Mouse (Mus musculus): ENCODE results near the gene Exph5. TPM values are rescaled to one million over a fixed set of nuclear protein-coding genes. Genes with fewer than 3 reads are reported as not detected.

Exph5 gene
- polyA plus RNA-seq, 1 experiment from 2014 or later: 0.08 TPM

DNA sequence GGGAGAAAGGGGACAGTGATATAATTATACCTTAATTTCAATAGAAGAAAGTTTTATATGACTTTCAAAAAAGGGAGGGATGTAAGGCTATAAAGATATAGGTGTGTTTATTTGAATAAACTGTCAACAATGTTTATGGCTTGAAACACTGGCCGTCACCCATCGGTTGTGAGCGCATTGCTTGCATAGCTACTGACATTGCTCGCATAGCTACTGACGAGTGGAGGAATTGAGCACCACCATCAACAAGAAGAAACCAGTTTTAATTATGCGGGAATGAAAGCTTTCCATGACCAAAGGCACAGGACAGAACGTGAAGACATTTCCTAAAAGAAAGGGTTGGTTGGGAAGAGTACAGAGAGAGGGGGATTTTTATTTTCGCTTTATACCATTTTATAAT, 99.7 kb downstream of the Exph5 start:
- Histone ChIP-seq H3K27ac (replicated peaks) (no peak overlapping the region), H3K4me3 (no peak overlapping the region), H3K4me2 (no peak overlapping the region), H3K4me1 (replicated peaks) (peaks cover 31% of the 10 kb centered on the region), H3K9me3 (no peaks in the 10 kb centered on the region), H3K9ac (no peak overlapping the region), H3K27me3 (no peaks in the 10 kb centered on the region), H3K36me3 (no peaks in the 10 kb centered on the region)
- WGBS: 87% methylated on average over 8 of the region's 8 CpGs
- ATAC-seq (ENCODE audit: low read depth): no peak

DNA sequence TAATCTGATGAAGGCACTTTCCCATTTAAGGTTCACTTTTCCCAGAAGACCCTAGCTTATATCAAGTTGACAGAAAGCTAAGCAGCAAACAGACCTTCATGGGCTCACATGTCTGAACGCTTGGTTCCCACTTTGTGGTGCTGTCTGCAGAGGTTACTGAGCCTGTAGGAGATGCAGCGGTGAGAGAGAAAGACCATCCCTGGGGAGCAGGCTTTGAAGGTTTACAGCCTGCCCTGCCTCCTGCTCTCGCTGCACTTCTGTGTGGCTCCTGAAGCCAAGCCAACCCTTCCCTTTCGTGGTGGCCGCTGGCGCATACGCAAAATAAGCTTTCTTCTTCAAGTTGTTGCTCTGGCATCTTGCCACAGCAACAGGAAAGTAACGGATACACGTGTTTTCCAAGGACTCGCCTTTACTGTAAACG, 100.8 kb downstream of the Exph5 start, which contains the start of gene 4930550C14Rik:
TSS of gene 4930550C14Rik (plus strand) at position 35 of the 421 bp plus-strand sequence.
- WGBS: 5% methylated on average over 11 of the region's 11 CpGs
- no peaks in the 10 kb centered on the region for H3K9me3 ChIP-seq
- H3K9ac ChIP-seq: peak within 1 kb of the TSS; percentile 34; the same call in 1 of the 2 replicates
- peak; percentile 47; the same call in 1 of the 2 replicates for ATAC-seq (ENCODE audit: low read depth)
- peaks cover 31% of the 10 kb centered on the region for H3K4me1 ChIP-seq (replicated peaks)
- peak within 1 kb of the TSS; percentile 10; the same call in 1 of the 2 replicates for H3K4me3 ChIP-seq
- peak within 1 kb of the TSS; percentile 71 for H3K27ac ChIP-seq (replicated peaks)
- H3K4me2 ChIP-seq: peak within 1 kb of the TSS; percentile 49
- no peaks in the 10 kb centered on the region for H3K27me3 ChIP-seq
- no peaks in the 10 kb centered on the region for H3K36me3 ChIP-seq

DNA sequence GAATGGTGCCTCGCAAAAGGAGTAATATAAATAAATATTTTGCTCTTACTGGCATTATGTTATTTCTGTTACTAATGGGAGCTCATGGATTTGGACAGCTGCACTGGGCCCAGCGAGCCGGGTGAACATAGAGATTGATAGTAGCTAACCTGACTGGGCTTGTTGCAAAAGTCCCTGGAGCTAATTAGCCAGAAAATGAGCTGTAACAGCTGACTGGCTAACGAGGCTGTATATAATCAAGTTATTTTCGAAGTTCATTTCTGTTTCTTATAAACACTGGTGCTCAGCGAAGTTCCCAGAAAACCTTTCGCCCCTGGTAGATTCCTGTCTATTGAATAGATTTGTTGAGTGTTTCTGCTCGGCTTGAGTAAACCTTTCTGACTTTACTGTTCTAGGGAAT, 101.5 kb downstream of the Exph5 start:
- H3K36me3 ChIP-seq: no peaks in the 10 kb centered on the region
- no peaks in the 10 kb centered on the region for H3K9me3 ChIP-seq
- no peaks in the 10 kb centered on the region for H3K27me3 ChIP-seq
- no peak overlapping the region for H3K4me3 ChIP-seq
- ATAC-seq (ENCODE audit: low read depth): peak; percentile 28; the same call in 1 of the 2 replicates
- peaks cover 31% of the 10 kb centered on the region for H3K4me1 ChIP-seq (replicated peaks)
- H3K9ac ChIP-seq: no peak overlapping the region
- WGBS: 46% methylated on average over 8 of the region's 8 CpGs
- peak overlapping the region; percentile 49 for H3K4me2 ChIP-seq
- peak overlapping the region; percentile 71 for H3K27ac ChIP-seq (replicated peaks)

DNA sequence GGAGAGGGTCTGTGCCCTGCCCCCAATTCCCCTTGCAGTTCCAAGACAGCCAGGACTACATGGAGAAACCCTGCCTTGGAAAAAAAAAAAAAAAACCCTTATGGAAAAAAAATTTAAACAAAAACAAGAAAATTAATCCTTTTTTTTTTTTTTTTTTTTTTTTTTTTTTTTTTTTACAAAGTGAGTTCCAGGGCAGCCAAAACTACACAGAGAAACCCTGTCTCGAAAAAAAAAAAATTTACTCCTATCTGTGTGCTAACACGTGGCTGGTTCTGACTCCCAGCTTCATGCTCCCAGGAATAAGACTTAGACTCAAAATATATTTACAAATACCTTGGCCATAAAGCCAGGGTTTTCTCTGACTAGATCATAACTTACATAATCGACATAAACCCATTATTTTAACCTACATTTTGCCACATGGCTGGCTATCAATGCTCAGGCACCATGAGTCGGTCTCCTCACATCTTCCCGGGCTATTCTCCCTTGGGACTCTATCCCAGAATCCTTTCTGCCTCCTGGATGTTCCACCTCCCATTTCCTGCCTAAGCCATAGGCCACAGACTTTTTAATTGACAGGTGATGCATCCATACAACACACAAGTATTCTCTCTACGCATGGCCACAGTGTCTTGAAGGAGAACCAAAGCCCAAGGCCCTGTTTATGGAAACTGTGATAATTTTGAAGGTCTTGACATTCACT, 102.7 kb downstream of the Exph5 start:
- ATAC-seq (ENCODE audit: low read depth): no peak
- Histone ChIP-seq H3K4me3 (no peak overlapping the region), H3K4me1 (replicated peaks) (peaks cover 31% of the 10 kb centered on the region), H3K27ac (replicated peaks) (peak overlapping the region; percentile 73; the same call in 1 of the 2 replicates), H3K27me3 (no peaks in the 10 kb centered on the region), H3K9ac (no peak overlapping the region), H3K4me2 (peak overlapping the region; percentile 51), H3K9me3 (no peaks in the 10 kb centered on the region), H3K36me3 (no peaks in the 10 kb centered on the region)
- 77% methylated on average over 6 of the region's 6 CpGs for WGBS

DNA sequence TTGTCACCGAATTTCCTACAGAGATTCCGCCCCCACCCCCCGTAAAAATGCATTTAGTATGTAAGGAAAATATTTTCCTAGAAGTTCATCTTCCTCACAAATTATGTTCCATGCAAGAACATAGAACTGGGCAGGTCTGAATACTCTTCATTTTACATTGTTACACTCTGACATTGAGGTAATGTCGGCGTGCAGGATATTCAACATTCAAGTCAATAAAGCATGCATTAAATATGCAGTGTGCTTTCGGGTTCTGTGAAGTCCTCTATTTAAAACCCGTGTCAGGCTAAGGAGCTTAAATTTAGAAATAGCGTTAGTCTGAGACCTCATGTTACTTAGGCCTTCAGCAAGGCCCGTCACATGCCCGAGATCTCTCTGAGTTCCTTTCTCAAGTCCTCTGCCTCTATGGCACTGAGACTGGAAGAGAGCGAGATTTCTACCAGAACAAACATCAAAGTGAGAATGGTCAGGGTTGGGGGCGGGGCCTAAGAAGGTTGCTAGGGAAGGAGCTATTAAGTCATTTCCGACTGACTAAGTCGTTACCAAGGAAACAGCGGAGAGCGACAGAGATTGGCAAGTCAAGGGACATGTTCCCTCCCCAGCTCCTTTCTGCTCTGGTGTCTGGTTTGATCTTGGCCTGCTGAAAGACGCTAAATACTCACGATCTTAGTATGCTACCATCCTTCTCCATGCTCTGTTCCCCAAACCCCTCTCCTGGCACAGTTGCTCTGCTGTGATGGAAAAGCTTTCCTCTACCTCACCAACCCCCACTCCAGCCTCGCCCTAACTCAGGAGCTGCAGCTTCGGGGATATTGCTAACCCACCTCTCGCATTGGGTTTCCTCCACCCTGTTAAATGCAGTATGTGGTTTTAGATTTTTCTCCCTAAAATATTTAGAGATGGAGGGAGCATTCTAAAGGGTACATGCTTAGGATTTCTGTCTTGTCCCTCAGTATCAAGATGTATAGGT, 103.6 kb downstream of the Exph5 start:
- Histone ChIP-seq H3K27me3 (no peaks in the 10 kb centered on the region), H3K4me1 (replicated peaks) (peaks cover 31% of the 10 kb centered on the region), H3K27ac (replicated peaks) (peak overlapping the region; percentile 73), H3K9me3 (no peaks in the 10 kb centered on the region), H3K9ac (peak overlapping the region; percentile 65), H3K4me2 (peak overlapping the region; percentile 51), H3K36me3 (no peaks in the 10 kb centered on the region), H3K4me3 (peak overlapping the region; percentile 33)
- peak; percentile 89 for ATAC-seq (ENCODE audit: low read depth)
- 23% methylated on average over 21 of the region's 21 CpGs for WGBS

DNA sequence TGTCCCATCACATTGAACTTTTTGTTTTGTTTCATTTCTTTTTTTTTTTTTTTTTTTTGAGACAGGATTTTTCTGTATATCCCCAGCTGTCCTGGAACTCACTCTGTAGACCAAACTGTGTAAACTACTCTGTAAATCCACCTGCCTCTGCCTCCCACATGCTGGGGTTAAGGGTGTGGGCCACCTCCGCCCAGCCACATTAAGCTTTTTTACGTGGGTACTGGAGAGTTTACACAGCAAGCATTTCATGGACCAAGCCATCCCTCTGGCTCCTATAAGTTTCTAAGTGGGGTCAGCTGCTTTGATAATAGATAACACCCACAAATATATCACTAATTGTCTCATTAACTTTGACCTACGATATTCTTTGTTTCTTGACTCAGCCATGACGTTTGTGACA, 107.1 kb downstream of the Exph5 start:
- H3K9ac ChIP-seq: no peak overlapping the region
- H3K27me3 ChIP-seq: no peaks in the 10 kb centered on the region
- H3K4me1 ChIP-seq (replicated peaks): peaks cover 15% of the 10 kb centered on the region
- H3K4me3 ChIP-seq: no peak overlapping the region
- H3K36me3 ChIP-seq: no peaks in the 10 kb centered on the region
- ATAC-seq (ENCODE audit: low read depth): no peak
- no peak overlapping the region for H3K4me2 ChIP-seq
- no peak overlapping the region for H3K27ac ChIP-seq (replicated peaks)
- 87% methylated on average over 4 of the region's 4 CpGs for WGBS
- no peaks in the 10 kb centered on the region for H3K9me3 ChIP-seq

DNA sequence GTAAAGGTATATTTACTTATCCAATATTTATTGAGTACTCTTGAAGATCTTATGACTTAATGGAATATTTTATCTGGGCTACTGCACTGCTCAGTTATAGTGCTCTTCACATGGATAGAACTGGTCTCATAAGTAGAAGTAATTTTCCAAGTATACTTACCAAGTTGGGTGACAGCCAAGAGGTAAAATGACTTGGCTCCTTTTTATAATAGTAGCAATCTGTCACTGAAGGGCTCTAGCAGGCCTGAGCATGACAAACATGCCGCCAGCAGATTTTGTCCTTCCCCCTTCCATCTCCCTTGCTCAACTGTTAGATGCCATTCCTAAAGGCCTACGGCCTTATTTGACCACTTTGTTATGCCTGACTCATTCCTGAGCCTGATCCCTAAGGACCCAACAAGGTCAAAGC, 107.5 kb downstream of the Exph5 start:
- Histone ChIP-seq H3K36me3 (no peaks in the 10 kb centered on the region), H3K27me3 (no peaks in the 10 kb centered on the region), H3K27ac (replicated peaks) (no peak overlapping the region), H3K9ac (no peak overlapping the region), H3K4me2 (no peak overlapping the region), H3K9me3 (no peaks in the 10 kb centered on the region), H3K4me1 (replicated peaks) (peaks cover 15% of the 10 kb centered on the region), H3K4me3 (no peak overlapping the region)
- ATAC-seq (ENCODE audit: low read depth): no peak
- WGBS: 91% methylated on average over 2 of the region's 2 CpGs

DNA sequence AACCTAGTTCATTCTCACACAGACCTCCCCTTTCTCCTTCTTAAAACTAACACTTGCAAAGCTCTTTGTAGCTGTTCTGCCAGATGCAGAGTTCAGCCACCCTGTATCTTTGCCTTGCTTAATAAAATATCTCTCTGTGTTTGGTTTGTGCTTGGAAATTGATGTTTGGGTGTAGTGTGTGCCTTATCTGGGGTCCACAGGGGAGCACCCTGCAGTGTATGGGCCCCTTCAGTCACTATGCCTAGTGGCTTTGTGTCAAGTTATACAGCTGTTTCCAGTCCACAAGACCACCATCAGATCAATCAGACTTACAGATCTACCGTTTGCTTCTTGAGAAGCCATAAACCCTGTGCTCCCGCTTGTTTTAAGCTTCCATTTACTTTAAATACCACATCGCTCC, 108.0 kb downstream of the Exph5 start:
- Histone ChIP-seq H3K27me3 (no peaks in the 10 kb centered on the region), H3K9me3 (no peaks in the 10 kb centered on the region), H3K4me3 (no peak overlapping the region), H3K36me3 (no peaks in the 10 kb centered on the region), H3K27ac (replicated peaks) (no peak overlapping the region), H3K9ac (no peak overlapping the region), H3K4me1 (replicated peaks) (peaks cover 14% of the 10 kb centered on the region), H3K4me2 (no peak overlapping the region)
- WGBS: 87% methylated on average over 3 of the region's 3 CpGs
- no peak for ATAC-seq (ENCODE audit: low read depth)

DNA sequence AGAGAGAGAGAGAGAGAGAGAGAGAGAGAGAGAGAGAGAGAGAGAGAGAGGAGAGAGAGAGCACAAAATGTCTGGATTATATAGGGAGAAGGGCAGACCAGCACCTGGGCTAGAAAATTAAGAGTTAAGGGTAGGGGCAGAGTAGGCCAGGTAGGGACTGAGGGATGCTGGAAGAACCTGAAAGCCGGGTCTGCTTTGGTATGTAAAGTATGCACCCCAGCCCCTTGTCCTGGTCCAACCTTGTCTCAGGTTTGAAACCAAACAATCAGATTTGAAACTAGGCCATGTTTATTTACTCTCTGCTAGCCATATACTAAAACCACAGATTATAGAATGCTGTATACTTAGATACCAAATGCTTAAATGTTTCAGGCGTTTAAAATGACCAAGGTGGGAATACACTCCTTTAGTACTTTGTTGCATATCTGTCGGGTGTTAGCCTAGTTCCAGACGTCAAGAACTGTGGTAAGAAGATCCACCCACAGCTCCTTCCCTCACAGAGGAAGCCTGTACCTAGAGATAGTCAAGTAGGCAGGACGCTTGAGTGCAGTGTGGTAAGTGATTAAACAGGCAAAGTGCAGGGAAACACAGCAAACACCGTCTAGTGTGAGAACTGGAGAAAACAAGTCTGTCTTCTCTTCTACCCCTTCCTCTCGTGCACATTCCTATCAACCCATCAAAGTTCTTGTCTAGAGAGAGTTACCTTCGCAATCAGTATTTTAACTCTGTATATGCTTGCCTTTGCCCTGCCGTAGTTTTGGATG, 120.8 kb downstream of the Exph5 start:
- H3K27me3 ChIP-seq: no peaks in the 10 kb centered on the region
- 79% methylated on average over 9 of the region's 9 CpGs for WGBS
- no peak overlapping the region for H3K27ac ChIP-seq (replicated peaks)
- H3K4me2 ChIP-seq: no peak overlapping the region
- 0 out of 2 replicates have a peak, but pooled peaks cover under 1% of the 10 kb centered on the region for H3K9me3 ChIP-seq
- ATAC-seq (ENCODE audit: low read depth): no peak
- H3K36me3 ChIP-seq: no peaks in the 10 kb centered on the region
- no peak overlapping the region for H3K9ac ChIP-seq
- no peak overlapping the region for H3K4me3 ChIP-seq
- no peaks in the 10 kb centered on the region for H3K4me1 ChIP-seq (replicated peaks)

DNA sequence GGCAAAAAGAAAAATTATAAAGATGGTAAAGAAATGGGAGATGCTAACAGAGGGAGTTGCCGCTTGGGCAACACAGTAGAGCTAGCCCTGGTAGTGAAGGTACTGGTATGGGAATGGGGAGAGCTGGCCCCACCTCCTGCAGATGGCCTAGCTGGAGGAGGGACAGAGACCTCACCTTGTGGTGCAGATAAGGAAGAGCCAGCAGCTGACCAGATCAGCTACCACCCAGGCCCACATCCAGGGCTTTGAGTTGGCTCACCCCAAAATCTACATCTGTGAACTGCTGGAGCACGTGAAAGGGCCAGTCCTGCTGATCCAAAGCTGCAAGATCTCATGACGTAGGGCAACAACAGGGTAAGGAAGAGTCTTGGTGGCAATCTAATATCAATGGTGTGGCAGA, 125.3 kb downstream of the Exph5 start:
- H3K4me3 ChIP-seq: no peak overlapping the region
- H3K27me3 ChIP-seq: no peaks in the 10 kb centered on the region
- no peaks in the 10 kb centered on the region for H3K36me3 ChIP-seq
- no peak overlapping the region for H3K4me2 ChIP-seq
- no peaks in the 10 kb centered on the region for H3K4me1 ChIP-seq (replicated peaks)
- H3K27ac ChIP-seq (replicated peaks): no peak overlapping the region
- H3K9me3 ChIP-seq: no peaks in the 10 kb centered on the region
- no peak for ATAC-seq (ENCODE audit: low read depth)
- WGBS: 88% methylated on average over 3 of the region's 3 CpGs
- H3K9ac ChIP-seq: no peak overlapping the region

All from neural tube, embryonic 13.5 days (tissue).